ENCODE assay signal across 16 mouse cellular contexts in genomic region chr11:104311643-104312042, GRCm38 (mm10).
DNase-seq lines count a peak whose midpoint lies in the region; ATAC-seq and TF ChIP-seq lines count a peak whose summit lies in the region.
"Had no signal": no experiment of that assay in that cellular context is flagged by ENCODE, and none has a peak within 500 bp of the region (broad histone marks: within the 10 kb centered on the region; RNA-seq: fewer than 3 reads in every experiment).

No protein-coding gene starts in this region.

- H3K27ac ChIP-seq in hindbrain, postnatal 0 days = no peak overlapping the region
- no peak overlapping the region for H3K27ac ChIP-seq in hindbrain, embryonic 12.5 days
- no peak overlapping the region for H3K27ac ChIP-seq in midbrain, postnatal 0 days (ENCODE audit: low read depth, low read length)
- H3K27ac ChIP-seq in midbrain, embryonic 10.5 days (replicated peaks) = no peak overlapping the region
- H3K27ac ChIP-seq in bone marrow, adult 2 months (ENCODE audit: control insufficient read depth, insufficient read depth, low read depth, low read length, poor library complexity) = no peak overlapping the region
- H3K27ac ChIP-seq: embryonic facial prominence, embryonic 13.5 days; forebrain, embryonic 15.5 days; limb, embryonic 12.5 days had no signal

- TF ChIP-seq POLR2A in bone marrow, adult 2 months (IDR thresholded peaks at IDR 0.05; ENCODE audit: borderline replicate concordance, control insufficient read depth, low read depth, low read length) = no peak

- H3K9ac ChIP-seq in hindbrain, postnatal 0 days (replicated peaks; ENCODE audit: low read length) = no peak overlapping the region
- no peak overlapping the region for H3K9ac ChIP-seq in hindbrain, embryonic 12.5 days
- H3K9ac ChIP-seq in midbrain, postnatal 0 days (replicated peaks; ENCODE audit: low read length, poor library complexity, severe bottlenecking) = no peak overlapping the region
- H3K9ac ChIP-seq: embryonic facial prominence, embryonic 13.5 days; forebrain, embryonic 15.5 days; limb, embryonic 12.5 days had no signal

- H3K36me3 ChIP-seq in hindbrain, postnatal 0 days (ENCODE audit: insufficient read depth, low read length) = peaks cover 19% of the 10 kb centered on the region; the same call in 1 of the 2 replicates
- H3K36me3 ChIP-seq in hindbrain, embryonic 12.5 days = peaks cover 24% of the 10 kb centered on the region
- H3K36me3 ChIP-seq in midbrain, postnatal 0 days (ENCODE audit: insufficient read depth, low read length) = peaks cover 33% of the 10 kb centered on the region
- H3K36me3 ChIP-seq in midbrain, embryonic 10.5 days = no peaks in the 10 kb centered on the region
- H3K36me3 ChIP-seq: embryonic facial prominence, embryonic 13.5 days; limb, embryonic 12.5 days had no signal

- WGBS in hindbrain, postnatal 0 days = 69% methylated on average over 7 of the region's 7 CpGs
- WGBS in hindbrain, embryonic 12.5 days = 71% methylated on average over 7 of the region's 7 CpGs
- WGBS in midbrain, postnatal 0 days = 70% methylated on average over 7 of the region's 7 CpGs
- WGBS in midbrain, embryonic 10.5 days = 71% methylated on average over 7 of the region's 7 CpGs
- WGBS in bone marrow, adult 2 months = 65% methylated on average over 7 of the region's 7 CpGs

- no peak for DNase-seq in hindbrain, postnatal 0 days (ENCODE audit: low spot score)
- no peak for DNase-seq in midbrain, postnatal 0 days (ENCODE audit: low spot score)
- no peak for DNase-seq in midbrain, embryonic 10.5 days (ENCODE audit: low spot score)
- DNase-seq in retina, embryonic 14.5 days (ENCODE audit: low spot score) = peak; percentile 22
- DNase-seq in cerebellum, adult 11-12 months = no peak
- DNase-seq in adrenal gland, adult 2 months = no peak
- DNase-seq: cerebellum, adult 18-20 months; heart, postnatal 14 days; kidney, adult 8-10 months; spleen, adult 18-20 months; thymus, postnatal 36 days had no signal

- no peak for ATAC-seq in hindbrain, postnatal 0 days
- no peak for ATAC-seq in hindbrain, embryonic 12.5 days (ENCODE audit: low FRiP score)
- ATAC-seq in midbrain, postnatal 0 days (ENCODE audit: low FRiP score) = no peak
- ATAC-seq: forebrain, embryonic 15.5 days had no signal

- H3K4me1 ChIP-seq in hindbrain, postnatal 0 days (ENCODE audit: insufficient read depth, low read length) = no peaks in the 10 kb centered on the region
- H3K4me1 ChIP-seq in hindbrain, embryonic 12.5 days = no peaks in the 10 kb centered on the region
- H3K4me1 ChIP-seq in midbrain, postnatal 0 days (ENCODE audit: insufficient read depth, low read length) = no peaks in the 10 kb centered on the region
- peaks cover 5% of the 10 kb centered on the region; the same call in 1 of the 2 replicates for H3K4me1 ChIP-seq in midbrain, embryonic 10.5 days
- H3K4me1 ChIP-seq in bone marrow, adult 2 months (ENCODE audit: control insufficient read depth, insufficient read depth, low read length) = no peaks in the 10 kb centered on the region
- H3K4me1 ChIP-seq: forebrain, embryonic 15.5 days had no signal

- TF ChIP-seq CTCF in hindbrain, postnatal 0 days (IDR thresholded peaks at IDR 0.05; ENCODE audit: low read depth) = peak; percentile 60
- TF ChIP-seq CTCF in midbrain, postnatal 0 days (IDR thresholded peaks at IDR 0.05) = peak; percentile 63
- peak; percentile 65 for TF ChIP-seq CTCF in bone marrow, adult 2 months (IDR thresholded peaks at IDR 0.05; ENCODE audit: control insufficient read depth, insufficient read depth, low read length)

- H3K27me3 ChIP-seq in hindbrain, postnatal 0 days (ENCODE audit: insufficient read depth, low read length) = no peaks in the 10 kb centered on the region
- peaks cover 28% of the 10 kb centered on the region for H3K27me3 ChIP-seq in hindbrain, embryonic 12.5 days
- no peaks in the 10 kb centered on the region for H3K27me3 ChIP-seq in midbrain, postnatal 0 days (ENCODE audit: insufficient read depth, low read length)
- H3K27me3 ChIP-seq in midbrain, embryonic 10.5 days (ENCODE audit: low read depth, poor library complexity, severe bottlenecking) = peaks cover 29% of the 10 kb centered on the region

- H3K4me3 ChIP-seq in hindbrain, postnatal 0 days (ENCODE audit: low read length) = no peak overlapping the region
- no peak overlapping the region for H3K4me3 ChIP-seq in hindbrain, embryonic 12.5 days
- no peak overlapping the region for H3K4me3 ChIP-seq in midbrain, postnatal 0 days (ENCODE audit: low read depth, low read length)
- no peak overlapping the region for H3K4me3 ChIP-seq in midbrain, embryonic 10.5 days
- no peak overlapping the region for H3K4me3 ChIP-seq in bone marrow, adult 2 months (replicated peaks; ENCODE audit: control insufficient read depth, low read depth, low read length)
- H3K4me3 ChIP-seq: embryonic facial prominence, embryonic 13.5 days; forebrain, embryonic 15.5 days; limb, embryonic 12.5 days had no signal

- no peak overlapping the region for H3K4me2 ChIP-seq in hindbrain, postnatal 0 days (ENCODE audit: low read depth, low read length)
- no peak overlapping the region for H3K4me2 ChIP-seq in hindbrain, embryonic 12.5 days (replicated peaks)
- no peak overlapping the region for H3K4me2 ChIP-seq in midbrain, postnatal 0 days (ENCODE audit: low read depth, low read length, poor library complexity, severe bottlenecking)
- H3K4me2 ChIP-seq: embryonic facial prominence, embryonic 13.5 days; forebrain, embryonic 15.5 days; limb, embryonic 12.5 days had no signal

- no peaks in the 10 kb centered on the region for H3K9me3 ChIP-seq in hindbrain, postnatal 0 days (ENCODE audit: low read length)
- H3K9me3 ChIP-seq in hindbrain, embryonic 12.5 days (replicated peaks) = no peaks in the 10 kb centered on the region
- no peaks in the 10 kb centered on the region for H3K9me3 ChIP-seq in midbrain, postnatal 0 days (ENCODE audit: low read length)
- no peaks in the 10 kb centered on the region for H3K9me3 ChIP-seq in midbrain, embryonic 10.5 days (replicated peaks)
- H3K9me3 ChIP-seq: embryonic facial prominence, embryonic 13.5 days; forebrain, embryonic 15.5 days; limb, embryonic 12.5 days had no signal
